Mouse (Mus musculus) kidney, postnatal 25 days (tissue): ENCODE results near the gene Gpr152.
A peak's percentile ranks its signal among the peaks of the same experiment; 100 is the strongest.

ENCODE experiments used
- DNase-seq, 2 experiments: peaks; one replicate each; pipeline ENCODE4 v3.0.0; 2021; ENCODE audit warnings: mixed read lengths in 2 of 2

The Gpr152 gene

DNA sequence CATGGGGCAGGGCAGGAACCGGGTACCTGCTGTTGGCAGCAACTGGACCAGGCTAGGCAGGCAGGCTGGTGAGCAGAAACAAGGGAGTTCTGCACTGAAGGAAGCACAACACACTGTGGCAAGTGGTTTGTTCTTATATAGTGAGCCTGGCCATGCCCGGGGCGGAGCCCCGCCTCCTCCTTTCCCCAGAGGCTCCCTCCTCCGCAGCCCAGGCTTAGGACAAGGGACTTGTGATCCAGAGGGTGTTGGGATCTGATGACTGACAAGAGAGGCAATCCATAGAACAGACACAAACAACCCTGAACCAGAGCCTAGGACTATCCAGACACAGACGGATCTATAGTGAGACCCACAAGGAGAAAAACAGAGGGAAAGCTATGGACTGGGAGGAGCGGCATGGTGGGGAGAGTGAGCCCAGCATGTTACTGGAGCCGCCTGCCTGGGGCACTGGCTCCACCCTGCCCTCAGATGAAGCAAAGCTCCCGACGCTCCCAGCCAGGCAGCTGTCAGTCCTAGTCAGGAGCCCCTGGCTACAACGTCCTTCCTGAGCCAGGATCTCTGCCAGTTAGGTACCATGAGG, 35.9 kb downstream of the Gpr152 start, which contains the start of gene Carns1:
Gene Carns1 (minus strand): TSS at position 112 of the 580 bp plus-strand sequence.
- peak in 1 of 2 experiments; percentile 50 for DNase-seq

DNA sequence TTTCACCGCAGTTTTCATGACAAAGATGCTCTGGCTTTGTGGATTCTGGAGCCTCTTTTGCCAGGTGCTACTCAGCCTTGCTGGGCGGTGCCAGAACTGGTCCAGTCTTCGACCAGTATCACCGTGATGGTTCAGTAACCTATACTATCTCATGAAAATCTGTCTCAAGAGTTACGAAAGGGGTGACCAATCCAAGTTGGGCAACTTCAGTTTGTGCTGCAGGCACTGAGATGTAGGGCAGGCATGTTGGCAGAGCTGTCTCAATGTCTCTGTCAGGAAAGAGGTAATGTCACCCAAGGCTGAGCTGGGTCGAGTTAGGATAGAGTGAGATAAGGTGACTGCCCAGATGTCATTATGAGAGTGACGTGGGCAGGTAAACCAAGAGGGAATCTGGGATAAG, 40.8 kb downstream of the Gpr152 start:
- no peak for DNase-seq

DNA sequence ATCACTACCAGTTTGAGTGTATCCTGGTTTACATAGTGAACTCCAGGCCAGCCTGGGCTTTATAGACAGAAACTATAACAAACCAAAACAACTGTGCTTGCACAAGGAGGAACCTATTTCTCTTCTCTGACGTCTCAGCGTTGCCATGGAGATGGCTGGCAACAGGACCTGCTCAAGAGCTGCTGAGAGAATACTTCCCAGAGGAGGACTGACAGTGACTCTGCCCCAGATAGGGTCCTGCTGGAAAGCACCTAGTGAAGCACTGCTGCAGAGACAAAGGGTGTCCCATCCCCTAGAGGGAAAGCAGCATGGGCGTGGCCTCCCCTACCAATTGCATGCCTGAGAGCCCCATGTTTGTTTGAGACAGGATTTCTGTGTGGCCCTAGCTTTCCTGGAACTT, 42.3 kb downstream of the Gpr152 start:
- DNase-seq = peak in 1 of 2 experiments; percentile 56

DNA sequence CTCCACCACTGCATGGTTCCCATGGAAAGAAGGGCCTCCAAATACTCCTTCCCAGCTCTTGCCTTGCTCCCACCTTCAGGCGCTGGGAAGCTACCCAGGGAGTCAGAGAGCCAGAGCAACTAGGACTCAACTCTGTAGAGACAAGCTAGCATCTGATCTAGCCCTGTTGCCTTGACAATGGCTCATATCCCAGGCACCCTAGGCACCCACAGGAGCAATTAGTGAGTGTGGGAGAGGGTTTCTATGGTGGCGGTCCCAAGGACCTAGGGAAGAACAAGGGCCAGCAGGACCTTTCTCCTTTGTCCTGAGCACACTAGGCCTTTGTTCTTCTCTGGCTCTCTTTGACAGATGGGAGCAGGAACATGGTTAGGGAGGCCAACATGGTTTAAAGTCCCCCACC, 44.1 kb downstream of the Gpr152 start:
- no peak for DNase-seq

DNA sequence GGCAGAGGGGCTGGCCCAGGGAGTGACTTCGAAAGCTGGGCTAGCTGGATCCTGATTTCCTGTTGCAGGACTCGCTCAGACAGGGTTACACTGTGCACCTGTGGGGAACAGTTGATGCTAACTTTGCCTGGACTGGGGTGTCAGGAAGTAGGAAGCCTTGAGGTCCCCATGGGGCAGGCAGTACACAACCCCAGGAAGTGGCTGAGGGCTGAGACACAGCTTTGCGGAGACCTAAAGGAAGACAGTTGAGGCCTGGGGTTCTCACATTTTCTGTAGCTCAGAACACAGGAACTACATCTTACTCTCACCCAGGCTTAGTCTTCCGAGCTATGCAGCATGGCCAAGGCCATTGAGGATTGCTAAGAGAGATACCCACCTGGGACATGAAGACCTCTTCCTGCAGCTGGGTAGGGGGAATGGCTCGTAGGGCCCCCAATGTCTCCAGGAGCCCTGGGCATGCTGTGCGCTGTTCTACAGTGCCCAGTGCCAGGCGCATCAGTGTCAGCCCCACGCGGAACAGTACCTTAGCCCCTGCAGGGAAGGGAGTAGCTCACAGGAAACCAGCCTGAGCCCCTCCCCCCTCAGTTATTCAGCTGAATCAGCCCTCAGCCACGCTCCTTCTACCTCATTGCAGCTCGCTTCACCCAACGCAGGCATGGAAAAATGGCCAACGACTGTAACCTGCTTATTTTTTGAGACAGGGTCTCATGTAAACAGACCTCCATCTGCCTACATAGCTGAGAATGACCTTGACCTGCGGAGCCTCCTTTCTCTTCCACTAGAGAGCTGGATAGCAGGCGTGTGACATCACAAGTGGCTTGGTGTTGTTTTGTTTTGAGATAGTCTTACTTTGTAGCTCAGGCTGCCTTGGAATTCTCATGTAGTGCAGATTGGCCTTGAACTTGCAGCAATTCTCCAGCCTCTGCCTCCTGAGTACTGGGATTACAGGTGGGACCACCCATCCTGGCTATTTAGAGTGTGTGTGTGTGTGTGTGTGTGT, 45.7 kb downstream of the Gpr152 start:
- DNase-seq = peak in 1 of 2 experiments; percentile 28

DNA sequence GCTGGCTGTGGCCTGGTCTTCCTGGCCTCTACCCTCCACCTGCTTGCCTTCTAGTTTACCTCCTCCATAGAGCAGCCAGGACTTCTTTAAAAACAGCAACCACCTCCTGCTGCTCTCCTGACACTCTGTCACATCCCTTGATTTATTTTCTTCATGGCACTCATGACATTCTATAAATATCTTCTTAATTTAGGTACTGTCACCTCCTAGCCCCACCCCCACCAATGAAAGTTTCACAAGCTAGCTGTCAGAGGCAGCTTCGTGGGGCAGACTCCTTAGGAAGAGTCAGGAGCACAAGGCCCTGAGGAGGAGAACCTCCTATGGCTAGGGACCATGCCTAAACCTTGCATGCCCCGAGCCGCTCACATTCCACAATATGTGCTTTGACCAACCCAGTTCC, 47.7 kb downstream of the Gpr152 start:
- DNase-seq = no peak

DNA sequence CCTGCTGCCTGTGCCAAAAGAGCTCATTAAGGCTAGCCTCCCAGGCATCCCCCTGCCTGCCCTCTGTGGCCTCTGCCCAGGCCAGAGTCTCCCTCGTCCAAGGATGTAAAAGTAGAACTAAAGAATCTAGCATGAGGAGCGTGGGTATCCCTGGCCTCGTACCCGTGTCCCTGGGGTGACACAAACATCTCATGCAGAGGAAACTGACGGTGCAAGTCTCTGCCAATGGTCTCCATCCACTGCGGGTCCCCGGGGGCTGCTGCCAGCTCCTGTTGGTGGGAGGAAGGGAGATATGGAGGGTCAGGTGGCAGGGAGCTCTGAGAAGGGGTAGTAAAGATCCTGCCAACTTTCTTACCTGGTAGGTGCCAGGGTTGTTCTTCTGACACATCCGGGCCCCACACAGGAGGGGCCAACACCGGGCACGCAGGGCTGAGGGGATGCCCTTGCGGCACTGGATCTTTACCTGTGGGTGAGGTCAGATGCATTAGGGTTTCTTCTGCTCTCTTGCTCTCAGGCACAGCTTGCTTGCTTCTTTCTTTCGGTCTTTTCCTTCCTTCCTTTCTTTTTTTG, 49.5 kb downstream of the Gpr152 start:
- DNase-seq = no peak

DNA sequence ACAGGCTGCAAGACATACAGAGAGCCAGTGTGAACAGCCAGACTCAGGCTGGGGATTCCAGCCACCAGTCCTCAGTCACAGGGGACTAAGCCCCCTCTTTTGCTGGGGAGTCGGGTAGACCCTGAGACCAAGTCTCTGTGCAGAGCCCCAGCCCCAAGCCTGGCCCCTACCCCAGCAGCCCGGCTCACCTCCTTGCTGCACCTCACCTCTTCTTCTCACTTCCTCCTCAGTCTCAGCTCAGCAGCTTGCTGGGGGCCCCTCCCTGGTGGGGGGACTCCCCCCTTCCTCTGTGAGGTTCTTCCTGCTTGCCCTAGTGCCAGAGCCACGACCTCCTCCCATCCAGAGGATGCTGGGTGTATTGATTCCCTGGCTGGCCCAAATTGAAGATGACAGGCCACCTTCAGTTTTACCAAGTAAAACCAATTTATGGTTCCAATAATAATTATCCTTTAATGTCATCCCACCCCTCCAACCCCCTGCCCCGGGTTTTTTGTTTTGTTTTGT, 51.3 kb downstream of the Gpr152 start, which contains the start of gene Tbc1d10c:
Gene Tbc1d10c (minus strand): TSS at position 454 of the 504 bp plus-strand sequence.
- DNase-seq = peak in 1 of 2 experiments; percentile 69

DNA sequence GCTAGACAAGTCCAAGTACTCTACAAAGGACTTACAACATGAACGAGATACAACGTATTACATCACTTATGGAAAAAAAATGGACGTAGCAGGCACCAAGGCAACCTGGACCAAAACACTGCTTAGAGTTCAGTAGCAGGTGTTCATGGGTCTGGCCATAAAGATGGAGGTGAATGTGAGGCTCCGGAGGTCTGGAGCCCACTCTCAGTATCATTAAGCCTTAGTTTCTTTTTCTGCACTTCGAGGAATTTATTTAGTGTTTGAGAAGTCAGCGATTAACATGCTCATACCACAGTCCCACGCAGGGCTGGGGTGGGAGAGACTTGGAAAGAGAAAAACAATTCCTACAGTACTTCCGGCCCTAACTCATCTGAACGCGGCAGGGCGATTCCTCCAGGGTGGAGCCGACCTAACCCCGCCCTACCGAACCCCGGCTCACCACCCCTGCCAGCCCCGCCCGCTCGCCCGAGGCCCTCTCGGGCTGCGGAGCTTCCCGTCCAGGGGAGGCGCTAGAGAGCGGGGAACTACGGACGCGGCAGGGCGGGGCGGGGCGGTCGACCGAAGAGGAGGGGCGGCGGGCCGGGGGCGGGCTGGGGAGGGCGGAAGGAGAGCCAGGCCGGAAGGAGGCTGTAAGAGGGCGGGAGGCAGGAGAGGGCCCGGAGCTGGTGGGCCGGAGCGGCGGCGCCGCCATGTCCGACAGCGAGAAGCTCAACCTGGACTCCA, 52.1 kb downstream of the Gpr152 start, which contains the start of gene Ppp1ca:
Gene Ppp1ca (plus strand): TSS at position 538 of the 723 bp plus-strand sequence.
- DNase-seq = peak; percentile 97 to 98

DNA sequence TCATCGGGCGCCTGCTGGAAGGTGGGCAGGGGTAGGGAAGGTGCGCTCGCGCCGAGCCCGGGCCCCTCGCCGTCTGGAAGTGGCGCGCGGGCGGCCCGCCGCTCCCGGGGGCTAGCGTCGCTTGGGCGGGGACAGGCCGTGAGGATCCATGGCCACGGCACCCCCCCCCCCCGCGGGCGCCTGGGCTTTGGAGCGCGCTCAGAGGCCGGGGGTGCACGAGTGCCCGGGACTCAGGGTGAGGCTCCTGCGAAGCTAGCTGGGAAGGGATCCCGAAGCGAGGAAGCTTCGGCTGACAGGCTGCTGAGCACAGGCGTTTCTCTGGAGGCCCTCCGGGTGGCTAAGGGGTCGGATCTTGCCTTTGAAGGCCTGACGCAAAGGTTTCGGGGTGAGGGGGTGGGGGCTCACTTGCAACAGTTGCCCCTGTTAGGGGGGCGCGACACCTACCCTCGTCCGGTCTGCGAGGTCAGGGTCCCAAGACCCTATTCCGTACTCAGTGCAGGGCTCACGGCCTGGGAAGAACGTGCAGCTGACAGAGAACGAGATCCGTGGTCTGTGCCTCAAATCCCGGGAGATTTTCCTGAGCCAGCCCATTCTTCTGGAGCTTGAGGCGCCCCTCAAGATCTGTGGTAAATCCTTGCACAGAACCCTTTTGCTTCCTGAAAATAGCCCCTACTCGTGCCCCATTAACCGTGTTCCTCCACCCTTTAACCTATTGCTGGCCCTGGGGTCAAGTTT, 52.8 kb downstream of the Gpr152 start:
- no peak for DNase-seq

DNA sequence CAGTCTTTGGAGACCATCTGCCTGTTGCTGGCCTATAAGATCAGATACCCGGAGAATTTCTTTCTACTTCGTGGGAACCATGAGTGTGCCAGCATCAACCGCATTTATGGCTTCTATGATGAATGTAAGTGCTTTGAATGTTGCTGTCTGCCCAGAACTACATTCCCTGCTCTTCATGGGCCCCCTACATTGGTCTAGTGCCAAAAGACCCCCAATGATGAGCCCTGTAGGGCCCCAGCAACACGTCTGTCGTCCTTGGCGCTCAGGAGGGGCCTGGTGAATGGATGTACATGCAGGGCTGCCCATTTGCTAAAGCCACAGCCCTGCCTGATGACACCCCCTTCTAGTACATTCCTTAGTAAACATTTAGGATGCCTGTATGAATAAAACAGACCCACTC, 53.5 kb downstream of the Gpr152 start:
- DNase-seq = no peak

DNA sequence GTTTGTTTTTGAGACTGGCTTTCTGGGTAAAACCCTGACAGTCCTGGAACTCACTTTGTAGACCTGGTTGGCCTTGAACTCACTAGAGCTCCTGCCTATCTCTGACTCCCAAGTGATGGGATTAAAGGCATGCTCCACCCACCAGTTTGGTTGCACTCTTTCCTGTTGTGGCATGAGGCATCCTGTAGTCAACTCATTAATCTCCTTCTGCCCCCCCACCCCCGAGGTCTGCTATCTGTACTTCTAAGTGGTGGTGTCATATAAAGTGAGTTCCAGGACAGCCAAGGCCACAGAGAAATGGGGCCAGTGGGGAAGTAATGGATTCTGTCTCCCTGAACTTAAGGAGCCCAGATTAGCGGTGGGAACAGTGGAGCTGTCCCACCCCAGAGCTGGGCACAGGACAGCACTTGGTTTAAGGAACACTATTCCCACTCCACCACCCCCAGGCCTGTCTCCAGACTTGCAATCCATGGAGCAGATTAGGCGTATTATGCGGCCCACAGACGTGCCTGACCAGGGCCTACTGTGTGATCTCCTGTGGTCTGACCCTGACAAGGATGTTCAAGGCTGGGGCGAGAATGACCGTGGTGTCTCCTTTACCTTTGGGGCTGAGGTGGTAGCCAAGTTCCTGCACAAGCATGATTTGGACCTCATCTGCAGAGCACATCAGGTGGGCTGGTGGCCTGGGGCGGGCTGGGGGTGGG, 54.6 kb downstream of the Gpr152 start:
- DNase-seq = no peak

DNA sequence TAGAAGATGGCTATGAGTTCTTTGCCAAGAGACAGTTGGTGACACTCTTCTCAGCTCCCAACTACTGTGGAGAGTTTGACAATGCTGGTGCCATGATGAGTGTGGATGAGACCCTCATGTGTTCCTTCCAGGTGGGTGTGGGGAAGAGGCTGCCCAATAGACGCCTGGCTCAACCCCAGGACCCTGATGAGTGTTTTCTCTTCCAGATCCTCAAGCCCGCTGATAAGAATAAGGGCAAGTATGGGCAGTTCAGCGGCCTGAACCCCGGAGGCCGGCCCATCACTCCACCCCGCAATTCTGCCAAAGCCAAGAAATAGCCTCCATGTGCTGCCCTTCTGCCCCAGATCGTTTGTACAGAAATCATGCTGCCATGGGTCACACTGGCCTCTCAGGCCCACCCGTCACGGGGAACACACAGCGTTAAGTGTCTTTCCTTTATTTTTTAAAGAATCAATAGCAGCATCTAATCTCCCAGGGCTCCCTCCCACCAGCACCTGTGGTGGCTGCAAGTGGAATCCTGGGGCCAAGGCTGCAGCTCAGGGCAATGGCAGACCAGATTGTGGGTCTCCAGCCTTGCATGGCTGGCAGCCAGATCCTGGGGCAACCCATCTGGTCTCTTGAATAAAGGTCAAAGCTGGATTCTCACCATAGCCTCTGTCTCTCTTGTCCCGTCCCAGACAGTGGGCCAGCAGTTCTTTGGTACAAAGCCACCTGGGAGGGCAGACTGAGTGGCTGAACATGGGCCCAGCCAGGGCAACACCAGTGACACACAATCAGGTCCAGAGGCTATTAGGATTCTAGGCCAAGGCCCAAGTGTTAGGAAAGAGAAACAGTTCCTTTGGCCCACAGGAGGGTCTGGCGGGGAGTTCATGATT, 55.4 kb downstream of the Gpr152 start:
- peak in 1 of 2 experiments; percentile 30 for DNase-seq
